ENCODE assay signal across 8 mouse cellular contexts in genomic region chr9:44417892-44418363, GRCm38 (mm10). TPM values are rescaled to one million over a fixed set of nuclear protein-coding genes. Genes with fewer than 3 reads are reported as not detected.
DNase-seq lines count a peak whose midpoint lies in the region; ATAC-seq and TF ChIP-seq lines count a peak whose summit lies in the region.

No protein-coding gene starts in this region.

- peaks cover 0 to 21% of the 10 kb centered on the region in 2 experiments; a peak in 2 of 4 replicates for H3K36me3 ChIP-seq in MEL (ENCODE audit: control insufficient read depth in 1 of 2, insufficient read depth in 2 of 2, low read length in 2 of 2)
- peaks cover 19% of the 10 kb centered on the region for H3K36me3 ChIP-seq in lung, embryonic 14.5 days (ENCODE audit: insufficient read depth)

- H3K9me3 ChIP-seq in MEL (replicated peaks; ENCODE audit: insufficient read depth, low read length) = no peaks in the 10 kb centered on the region
- H3K9me3 ChIP-seq in lung, embryonic 14.5 days (ENCODE audit: low read depth, low read length) = no peaks in the 10 kb centered on the region

- TF ChIP-seq RAD21 in MEL (IDR thresholded peaks at IDR 0.05; ENCODE audit: low read depth, low read length) = no peak

- H3K4me3 ChIP-seq in MEL (ENCODE audit: control insufficient read depth in 1 of 2, insufficient read depth in 1 of 2, low read depth in 2 of 2, low read length in 2 of 2) = peak overlapping the region; percentile 80 to 95
- H3K4me3 ChIP-seq in lung, embryonic 14.5 days (ENCODE audit: low read depth, low read length) = peak overlapping the region; percentile 79

- peak; percentile 87 to 95 for ATAC-seq in hematopoietic stem cell, adult 5-6 weeks (replicated peaks in 1 of 2; ENCODE audit: insufficient read depth in 1 of 2, low FRiP score in 2 of 2, low TSS enrichment in 1 of 2, low read depth in 1 of 2, poor library complexity in 2 of 2, severe bottlenecking in 2 of 2)
- ATAC-seq in lung, embryonic 14.5 days (ENCODE audit: insufficient read depth) = peak; percentile 88
- peak; percentile 95 for ATAC-seq in neutrophil, adult 5-6 weeks (ENCODE audit: extremely low read depth, insufficient number of reproducible peaks, low FRiP score, poor library complexity, severe bottlenecking)

- TF ChIP-seq POLR2A in MEL (IDR thresholded peaks at IDR 0.05; ENCODE audit: control insufficient read depth in 1 of 2, insufficient read depth in 1 of 2, low read depth in 1 of 2, low read length in 2 of 2, poor library complexity in 1 of 2) = peak; percentile 40 to 82; a peak in 3 of 4 replicates

- H3K4me1 ChIP-seq in MEL (ENCODE audit: control insufficient read depth in 1 of 2, insufficient read depth in 2 of 2, low read length in 2 of 2) = peaks cover 3 to 14% of the 10 kb centered on the region in 2 experiments; a peak in 3 of 4 replicates
- peaks cover 7% of the 10 kb centered on the region; the same call in 1 of the 2 replicates for H3K4me1 ChIP-seq in lung, embryonic 14.5 days (ENCODE audit: insufficient read depth)

- peak in 1 of 2 experiments; percentile 53; a peak in 2 of 4 replicates for TF ChIP-seq EP300 in MEL (IDR thresholded peaks at IDR 0.05; ENCODE audit: low read depth in 1 of 2, low read length in 2 of 2)

- H3K4me2 ChIP-seq in lung, embryonic 14.5 days = peak overlapping the region; percentile 93

- under 1% methylated on average over 38 of the region's 38 CpGs for WGBS in lung, embryonic 14.5 days

- H3K27ac ChIP-seq in MEL (ENCODE audit: control insufficient read depth, low read depth, low read length) = peak overlapping the region; percentile 82
- H3K27ac ChIP-seq in lung, embryonic 14.5 days (ENCODE audit: low read depth) = peak overlapping the region; percentile 73; the same call in 1 of the 2 replicates

- DNase-seq in MEL (ENCODE audit: low read depth, low spot score) = peak; percentile 90
- peak; percentile 95 for DNase-seq in cerebellum, adult 8-10 months
- peak; percentile 88 for DNase-seq in forelimb bud, embryonic 11.5 days (ENCODE audit: low read depth, low spot score)
- DNase-seq in layer of hippocampus, adult 8-10 months (ENCODE audit: low spot score in 2 of 2) = peak; percentile 91 to 95
- DNase-seq in lung, embryonic 14.5 days = peak; percentile 98
- DNase-seq in testis, postnatal 14 days (ENCODE audit: low spot score) = peak; percentile 93

- peaks cover 10% of the 10 kb centered on the region for H3K79me2 ChIP-seq in MEL (ENCODE audit: control insufficient read depth, insufficient read depth, low read length, poor library complexity)

- H3K9ac ChIP-seq in MEL (ENCODE audit: control insufficient read depth, low read depth, low read length, poor library complexity, severe bottlenecking) = peak overlapping the region; percentile 78
- peak overlapping the region; percentile 77 for H3K9ac ChIP-seq in lung, embryonic 14.5 days

- TF ChIP-seq CTCF in MEL (IDR thresholded peaks at IDR 0.05 in 2 of 3, conservative IDR thresholded peaks at IDR 0.05 in 1 of 3; ENCODE audit: control insufficient read depth in 1 of 3, insufficient read depth in 1 of 3, low read depth in 2 of 3, low read length in 3 of 3, poor library complexity in 1 of 3, severe bottlenecking in 1 of 3) = peak; percentile 51 to 69 (median 66); a peak in 5 of 6 replicates
- TF ChIP-seq CTCF in lung, embryonic 14.5 days (IDR thresholded peaks at IDR 0.05; ENCODE audit: low read depth) = peak; percentile 82

- H3K27me3 ChIP-seq in MEL (ENCODE audit: control insufficient read depth in 1 of 2, insufficient read depth in 2 of 2, low read length in 2 of 2) = no peaks in the 10 kb centered on the region
- H3K27me3 ChIP-seq in lung, embryonic 14.5 days (ENCODE audit: insufficient read depth, low read length) = no peaks in the 10 kb centered on the region

TF ChIP-seq in MEL, 35 proteins besides CTCF, POLR2A, EP300 and RAD21:
- TF ChIP-seq POLR2AphosphoS2 (IDR thresholded peaks at IDR 0.05; ENCODE audit: low read length) = peak; percentile 84
- TF ChIP-seq TCF12 (IDR thresholded peaks at IDR 0.05; ENCODE audit: low read depth, low read length) = peak; percentile 44
- TF ChIP-seq UBTF (IDR thresholded peaks at IDR 0.05; ENCODE audit: borderline replicate concordance, insufficient read depth, low read depth, low read length) = no peak
- peak; percentile 66 for TF ChIP-seq MXI1 (IDR thresholded peaks at IDR 0.05; ENCODE audit: low read depth, low read length)
- no peak for TF ChIP-seq GATA1 (IDR thresholded peaks at IDR 0.05; ENCODE audit: low read depth, low read length)
- TF ChIP-seq GABPA (IDR thresholded peaks at IDR 0.05; ENCODE audit: low read depth, low read length) = 0 out of 2 replicates have a peak, but pooled peaks have one; percentile 41
- no peak for TF ChIP-seq POLR2AphosphoS5 (IDR thresholded peaks at IDR 0.05; ENCODE audit: borderline replicate concordance, low read depth, low read length)
- TF ChIP-seq ELF1 (IDR thresholded peaks at IDR 0.05; ENCODE audit: low read depth, low read length) = peak; percentile 58; the same call in 1 of the 2 replicates
- peak; percentile 92 for TF ChIP-seq MAZ (IDR thresholded peaks at IDR 0.05; ENCODE audit: low read depth, low read length)
- TF ChIP-seq JUND (IDR thresholded peaks at IDR 0.05; ENCODE audit: low read depth, low read length) = no peak
- TF ChIP-seq TBP (IDR thresholded peaks at IDR 0.05; ENCODE audit: low read depth, low read length) = peak; percentile 70; the same call in 1 of the 2 replicates
- TF ChIP-seq E2F4 (IDR thresholded peaks at IDR 0.05; ENCODE audit: borderline replicate concordance, low read depth, low read length) = no peak
- TF ChIP-seq CHD2 (IDR thresholded peaks at IDR 0.05; ENCODE audit: low read length) = no peak
- peak; percentile 5; the same call in 1 of the 2 replicates for TF ChIP-seq ETS1 (IDR thresholded peaks at IDR 0.05; ENCODE audit: low read depth, low read length)
- TF ChIP-seq NRF1 (IDR thresholded peaks at IDR 0.05; ENCODE audit: insufficient read depth, low read depth, low read length, poor library complexity, severe bottlenecking) = peak; percentile 75
- TF ChIP-seq HCFC1 (IDR thresholded peaks at IDR 0.05; ENCODE audit: low read depth, low read length) = peak; percentile 84
- peak; percentile 65 for TF ChIP-seq SIN3A (IDR thresholded peaks at IDR 0.05; ENCODE audit: low read length)
- TF ChIP-seq MEF2A (IDR thresholded peaks at IDR 0.05; ENCODE audit: extremely low read depth, insufficient replicate concordance, low read depth, low read length, poor library complexity, severe bottlenecking) = 0 out of 2 replicates have a peak, but pooled peaks have one; percentile 30
- peak; percentile 54; the same call in 1 of the 2 replicates for TF ChIP-seq MYC (IDR thresholded peaks at IDR 0.05; ENCODE audit: low read depth, low read length)
- TF ChIP-seq SMC3 (IDR thresholded peaks at IDR 0.05; ENCODE audit: low read depth, low read length) = no peak
- peak; percentile 86 for TF ChIP-seq NELFE (IDR thresholded peaks at IDR 0.05; ENCODE audit: low read depth, low read length)
TF ChIP-seq in MEL: peak in this region for 14.

RNA-seq across cellular contexts. Expression of gene Ccdc84, which starts 0.4 kb away (rescaled TPM):
- total RNA-seq in MEL (2012; rRNA removed) = 13.2 and 18.7 TPM in 2 replicates
- polyA plus RNA-seq in MEL (2012; ENCODE audit: insufficient read depth in 1 of 2, insufficient read length in 2 of 2, low read depth in 1 of 2, low replicate concordance in 2 of 2, missing spikeins in 1 of 2) = 10 to 100 TPM in 1 of 2 experiments, not detected in 1; 18.0 TPM
- total RNA-seq in hematopoietic stem cell, adult 5-6 weeks (2017) = 21.4 and 31.9 TPM in 2 replicates
- total RNA-seq in layer of hippocampus, adult 8-10 months (2022) = 10 to 100 TPM; 21.1 to 24.9 (median 23.4) TPM
- polyA plus RNA-seq in lung, embryonic 14.5 days (2014; fragmentation: Nextera tagmentation; extraction: Ambion mirVana) = 24.4 and 27.7 TPM in 2 replicates
- total RNA-seq in neutrophil, adult 5-6 weeks (2017) = 41.8 and 52.1 TPM in 2 replicates

RNA-seq across cellular contexts. Expression of gene Trappc4, which starts 10.5 kb away (rescaled TPM):
- 121 and 140 TPM in 2 replicates for total RNA-seq in MEL (2012; rRNA removed)
- polyA plus RNA-seq in MEL (2012; ENCODE audit: insufficient read depth in 1 of 2, insufficient read length in 2 of 2, low read depth in 1 of 2, low replicate concordance in 2 of 2, missing spikeins in 1 of 2) = 100 to 1,000 TPM in 1 of 2 experiments, not detected in 1; 129 TPM
- 42.2 and 47.6 TPM in 2 replicates for total RNA-seq in hematopoietic stem cell, adult 5-6 weeks (2017)
- 10 to 100 TPM; 63.7 to 73.0 (median 68.9) TPM for total RNA-seq in layer of hippocampus, adult 8-10 months (2022)
- 116 and 121 TPM in 2 replicates for polyA plus RNA-seq in lung, embryonic 14.5 days (2014; fragmentation: Nextera tagmentation; extraction: Ambion mirVana)
- 31.8 and 32.8 TPM in 2 replicates for total RNA-seq in neutrophil, adult 5-6 weeks (2017)

RNA-seq across cellular contexts. Expression of gene Rps25, which starts 11.0 kb away (rescaled TPM):
- 2,496 and 2,743 TPM in 2 replicates for total RNA-seq in MEL (2012; rRNA removed)
- 1,000 to 10,000 TPM in 1 of 2 experiments, not detected in 1; 3,114 TPM for polyA plus RNA-seq in MEL (2012; ENCODE audit: insufficient read depth in 1 of 2, insufficient read length in 2 of 2, low read depth in 1 of 2, low replicate concordance in 2 of 2, missing spikeins in 1 of 2)
- 1,716 and 2,164 TPM in 2 replicates for total RNA-seq in hematopoietic stem cell, adult 5-6 weeks (2017)
- total RNA-seq in layer of hippocampus, adult 8-10 months (2022) = 100 to 1,000 TPM; 739 to 859 (median 825) TPM
- 2,509 and 2,694 TPM in 2 replicates for polyA plus RNA-seq in lung, embryonic 14.5 days (2014; fragmentation: Nextera tagmentation; extraction: Ambion mirVana)
- total RNA-seq in neutrophil, adult 5-6 weeks (2017) = 1,089 and 1,185 TPM in 2 replicates

RNA-seq across cellular contexts. Expression of gene Slc37a4, which starts 21.3 kb away (rescaled TPM):
- total RNA-seq in MEL (2012; rRNA removed) = 29.0 and 31.9 TPM in 2 replicates
- polyA plus RNA-seq in MEL (2012; ENCODE audit: insufficient read depth in 1 of 2, insufficient read length in 2 of 2, low read depth in 1 of 2, low replicate concordance in 2 of 2, missing spikeins in 1 of 2) = 10 to 100 TPM in 1 of 2 experiments, not detected in 1; 35.3 TPM
- 15.8 and 20.2 TPM in 2 replicates for total RNA-seq in hematopoietic stem cell, adult 5-6 weeks (2017)
- total RNA-seq in layer of hippocampus, adult 8-10 months (2022) = 10 to 100 TPM; 24.0 to 29.5 (median 28.1) TPM
- 15.5 and 15.8 TPM in 2 replicates for polyA plus RNA-seq in lung, embryonic 14.5 days (2014; fragmentation: Nextera tagmentation; extraction: Ambion mirVana)
- 15.4 and 21.5 TPM in 2 replicates for total RNA-seq in neutrophil, adult 5-6 weeks (2017)

RNA-seq across cellular contexts. Expression of gene Foxr1, which starts 23.0 kb away (rescaled TPM):
- 0.08 TPM in 1 of 2 replicates, not detected in the other for total RNA-seq in MEL (2012; rRNA removed)
- polyA plus RNA-seq in MEL (2012; ENCODE audit: insufficient read depth in 1 of 2, insufficient read length in 2 of 2, low read depth in 1 of 2, low replicate concordance in 2 of 2, missing spikeins in 1 of 2) = under 1 TPM in 1 of 2 experiments, not detected in 1; 0.07 TPM
- total RNA-seq in hematopoietic stem cell, adult 5-6 weeks (2017) = not detected in 2 replicates
- total RNA-seq in layer of hippocampus, adult 8-10 months (2022) = not detected
- not detected in 2 replicates for polyA plus RNA-seq in lung, embryonic 14.5 days (2014; fragmentation: Nextera tagmentation; extraction: Ambion mirVana)
- total RNA-seq in neutrophil, adult 5-6 weeks (2017) = 0.37 TPM in 1 of 2 replicates, not detected in the other

Comparison
In these comparisons a context has a peak if more than half of its experiments do, and no peak if none do; other contexts are left out.
1. Peak in every context shown above with its lines: DNase-seq, ATAC-seq, H3K4me3 ChIP-seq and H3K27ac ChIP-seq.